Mouse (Mus musculus): Measurements from ENCODE around the gene Phactr2.

DNA sequence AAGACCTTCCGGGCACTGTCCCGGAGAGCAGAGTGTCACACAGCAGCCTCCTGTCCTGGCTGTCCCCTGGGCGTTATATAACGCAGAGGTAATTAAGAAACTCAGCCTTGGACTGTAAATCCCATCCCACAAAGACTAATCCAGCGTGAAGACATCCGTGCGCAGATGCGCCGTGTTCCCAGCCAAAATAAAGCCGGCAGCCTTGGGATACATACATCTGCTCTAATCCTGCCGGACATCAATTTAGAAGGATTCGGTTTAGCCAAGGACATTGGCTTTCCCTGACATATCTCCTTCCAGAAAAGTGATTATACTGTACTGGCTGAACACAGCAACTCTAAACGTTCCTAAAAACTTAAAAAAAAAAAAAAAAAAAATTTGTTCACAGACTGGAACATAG, 45.0 kb downstream of the Phactr2 start:
- no peak for TF ChIP-seq POLR2A (IDR thresholded peaks at IDR 0.05; ENCODE audit: low read depth, low read length)
- TF ChIP-seq ZKSCAN1 (IDR thresholded peaks at IDR 0.05; ENCODE audit: borderline replicate concordance, low read depth, low read length) = no peak
- TF ChIP-seq ETS1 (conservative IDR thresholded peaks at IDR 0.05; ENCODE audit: low read depth, low read length) = no peak
- TF ChIP-seq MAX (IDR thresholded peaks at IDR 0.05; ENCODE audit: low read length) = no peak
- no peak for TF ChIP-seq USF1 (IDR thresholded peaks at IDR 0.05; ENCODE audit: low read depth, low read length)
- TF ChIP-seq SIN3A (IDR thresholded peaks at IDR 0.05; ENCODE audit: low read length) = no peak
- TF ChIP-seq CTCF (conservative IDR thresholded peaks at IDR 0.05 in 1 of 2, IDR thresholded peaks at IDR 0.05 in 1 of 2; ENCODE audit: low read depth in 2 of 2, low read length in 2 of 2) = no peak
- TF ChIP-seq JUND (conservative IDR thresholded peaks at IDR 0.05; ENCODE audit: low read depth, low read length) = no peak
